Mouse (Mus musculus) erythroblast, adult 5-6 weeks (primary cell): ENCODE measurements at regions not wholly inside any gene's neighbourhood (a gene's known extent, or its start where the extent isn't known, plus 50 kb on each side); places are given as distances from the start of the nearest gene placed in this dataset.

ENCODE experiments used
- ATAC-seq: replicated peaks from 2 replicates; pipeline ENCODE4 v1.8.0; 2016; ENCODE audit warnings: moderate number of reproducible peaks, mild to moderate bottlenecking, moderate TSS enrichment, inconsistent platforms; ENCODE audit not compliant: poor library complexity, low FRiP score, severe bottlenecking

GRCm38 (mm10) chr2:79127822-79128221, 127.4 kb upstream of the Itga4 start:
- no peak for ATAC-seq

- no peak for ATAC-seq
These were observed 124.6 kb upstream of the Itga4 start for GRCm38 (mm10) chr2:79130660-79131059.

- ATAC-seq = peak; percentile 78
These were observed 124.0 kb upstream of the Itga4 start for GRCm38 (mm10) chr2:79131235-79131634.

- peak; percentile 70 for ATAC-seq
These were observed 123.3 kb upstream of the Itga4 start for GRCm38 (mm10) chr2:79131743-79132517.

DNA sequence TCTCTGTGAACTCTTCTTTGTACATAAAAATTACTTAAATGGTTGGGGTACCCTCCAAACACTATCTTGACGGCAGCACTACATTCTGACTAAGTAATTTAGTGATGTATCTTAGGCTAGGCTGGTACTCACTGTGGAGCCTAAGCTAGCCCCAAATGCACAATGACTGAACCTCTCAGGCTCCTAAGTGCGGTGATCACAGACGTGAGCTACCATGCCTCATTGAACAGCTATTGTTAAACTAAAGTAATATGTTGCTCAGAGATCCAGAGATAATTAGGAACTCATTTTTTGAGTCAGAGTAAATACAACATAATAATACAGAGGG, 122.7 kb upstream of the Itga4 start:
- ATAC-seq = no peak

DNA sequence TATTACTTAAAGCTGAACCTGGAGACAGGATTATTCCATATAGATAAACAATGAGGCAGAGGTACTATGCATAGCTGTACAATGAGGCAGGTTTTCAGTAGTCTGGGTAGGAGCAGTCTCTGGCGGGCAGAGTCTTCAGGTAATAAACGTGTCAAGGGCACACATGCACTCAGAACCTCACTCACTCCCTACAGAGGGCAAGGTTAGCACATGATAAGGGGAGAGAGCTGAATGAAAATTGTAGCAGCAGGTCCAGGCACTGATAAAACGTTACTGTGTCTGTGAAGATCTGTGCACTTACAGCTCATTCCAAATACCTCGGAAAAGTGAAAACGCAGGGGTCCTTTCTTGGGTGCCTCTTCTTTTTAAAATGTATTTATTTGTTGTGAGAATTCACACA, 120.9 kb upstream of the Itga4 start:
- ATAC-seq = peak; percentile 63

GRCm38 (mm10) chr2:79135986-79136385, 119.2 kb upstream of the Itga4 start:
- ATAC-seq = no peak

- ATAC-seq = no peak
These were observed 118.4 kb upstream of the Itga4 start for GRCm38 (mm10) chr2:79136619-79137458.

DNA sequence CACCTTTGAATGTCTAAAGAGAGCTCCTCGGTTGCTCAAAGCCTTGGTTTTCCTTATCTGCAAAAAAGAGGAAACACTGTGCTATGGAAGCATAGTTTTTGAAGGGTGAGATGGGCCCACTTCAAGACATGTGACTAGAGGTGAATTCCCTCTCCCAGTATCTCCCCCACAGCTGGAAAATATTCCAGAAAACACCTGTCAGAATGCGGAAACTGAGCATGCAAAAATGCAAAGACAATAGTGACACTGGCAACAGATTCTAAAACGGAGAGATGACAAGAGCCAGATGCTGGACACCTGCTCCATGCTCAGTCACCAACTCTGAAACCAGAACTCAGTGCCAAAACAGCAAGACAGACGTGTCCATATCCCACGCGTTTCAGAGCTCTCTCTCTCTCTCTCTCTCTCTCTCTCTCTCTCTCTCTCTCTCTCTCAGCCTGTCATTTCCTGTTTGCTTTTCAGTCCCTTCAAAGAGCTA, 117.5 kb upstream of the Itga4 start:
- no peak for ATAC-seq

- no peak for ATAC-seq
These were observed 116.7 kb upstream of the Itga4 start for GRCm38 (mm10) chr2:79138368-79139109.

DNA sequence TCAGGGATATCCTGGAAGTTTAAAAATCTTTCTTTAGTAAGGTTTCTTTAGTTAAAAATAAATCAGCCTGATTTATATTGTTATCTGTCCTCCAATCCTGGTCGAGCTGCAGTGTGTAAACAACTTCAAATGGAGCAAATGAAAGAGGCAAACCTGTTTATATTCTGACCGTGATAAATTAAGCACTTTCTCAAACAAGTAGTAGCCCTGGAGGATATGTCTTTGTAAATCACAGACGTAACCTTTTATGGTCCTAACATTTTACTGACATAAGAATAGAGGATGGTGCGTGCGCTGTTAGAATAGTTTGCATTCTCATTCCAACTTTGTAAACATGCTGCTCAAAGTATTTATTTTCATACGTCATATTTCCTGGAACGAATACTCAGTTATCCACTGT, 113.3 kb upstream of the Itga4 start:
- ATAC-seq = no peak

- ATAC-seq = no peak
These were observed 112.0 kb upstream of the Itga4 start for GRCm38 (mm10) chr2:79143196-79143595.

DNA sequence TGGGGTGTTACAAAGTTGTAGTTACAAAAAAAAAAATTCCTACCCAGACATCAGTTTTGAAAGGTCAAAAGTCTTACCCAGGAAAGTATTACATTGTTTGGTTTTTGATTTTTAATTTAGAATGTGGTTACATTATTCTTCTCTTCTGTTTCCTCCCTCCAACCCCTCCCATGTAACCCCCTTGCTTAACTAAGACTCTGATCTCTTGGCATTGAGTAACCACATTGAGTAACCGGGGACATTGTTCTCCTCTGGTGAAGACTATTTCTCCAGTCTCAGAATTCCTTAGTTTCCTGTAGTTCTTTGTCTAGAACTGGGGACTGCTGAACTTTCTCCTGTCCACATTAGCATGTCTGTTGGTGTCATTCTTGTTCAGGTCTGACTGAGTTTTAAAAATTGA, 109.3 kb upstream of the Itga4 start:
- no peak for ATAC-seq

GRCm38 (mm10) chr2:79146563-79146962, 108.7 kb upstream of the Itga4 start:
- no peak for ATAC-seq

DNA sequence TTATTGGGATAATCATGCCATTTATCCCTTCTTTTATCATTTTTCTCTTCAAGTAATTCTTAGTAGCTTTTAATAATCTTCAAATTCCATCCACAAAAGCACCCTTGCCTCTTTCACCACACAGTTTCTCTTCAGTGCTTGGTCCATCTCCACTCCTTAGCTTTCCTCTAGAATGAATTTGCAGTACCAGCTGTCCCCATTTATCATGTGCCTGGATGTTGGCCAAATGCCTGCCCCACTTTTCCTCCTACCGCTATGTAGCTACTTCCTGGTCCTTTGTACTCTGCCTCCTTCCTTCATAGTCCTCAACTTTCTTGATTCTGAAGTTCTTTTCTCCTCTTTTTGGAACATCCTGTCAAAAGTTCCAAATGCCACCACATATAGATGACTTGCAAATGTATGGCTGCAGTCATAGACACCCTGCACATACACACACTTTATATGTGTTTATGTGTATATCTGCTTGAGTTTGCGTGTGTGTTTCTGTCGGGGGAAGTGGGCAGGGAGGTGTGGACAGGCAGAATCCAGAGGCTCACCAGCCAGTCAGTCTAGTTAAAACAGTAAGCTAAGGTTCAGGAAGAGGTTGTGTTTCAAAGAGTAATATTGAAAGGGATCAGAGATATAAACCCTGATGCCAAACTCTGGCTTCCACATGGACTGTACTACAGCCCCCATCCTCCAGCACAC, 106.1 kb upstream of the Itga4 start:
- ATAC-seq = 0 out of 2 replicates have a peak, but pooled peaks have one; percentile 33

- peak; percentile 60; the same call in 1 of the 2 replicates for ATAC-seq
These were observed 103.6 kb upstream of the Itga4 start for GRCm38 (mm10) chr2:79151610-79152009.

- ATAC-seq = no peak
These were observed 103.1 kb upstream of the Itga4 start for GRCm38 (mm10) chr2:79152031-79152694.

- no peak for ATAC-seq
These were observed 102.5 kb upstream of the Itga4 start for GRCm38 (mm10) chr2:79152695-79153057.

DNA sequence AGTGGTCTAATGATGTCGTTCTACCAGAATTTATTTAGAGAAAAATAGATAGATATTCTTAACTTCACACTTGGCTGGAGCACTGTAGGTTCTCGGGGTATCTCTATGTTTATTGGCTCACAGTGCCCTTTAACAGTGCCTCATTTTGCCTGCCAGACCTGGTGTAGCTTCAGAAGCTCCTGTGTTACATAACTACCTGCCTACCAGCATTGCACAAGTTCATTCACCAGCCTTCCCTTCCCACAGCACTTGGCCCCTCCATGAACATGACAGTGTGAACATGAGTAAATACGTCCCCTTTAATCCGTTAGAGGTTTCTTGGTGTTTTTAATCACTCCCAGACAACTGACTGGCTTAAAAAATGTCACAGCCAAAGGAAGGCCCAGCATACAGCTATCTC, 102.2 kb upstream of the Itga4 start:
- no peak for ATAC-seq
